Mouse (Mus musculus) heart, adult 2 months (tissue): ENCODE measurements around the gene Kif17.

Experiments used
- CTCF ChIP-seq: fragments of 200-600 bp; IDR thresholded peaks from 2 replicates; pipeline ENCODE4 v1.8.1; 2022; ENCODE audit warnings: antibody characterized with exemption, mild to moderate bottlenecking, moderate library complexity
- EP300 ChIP-seq: fragments of 200-500 bp; IDR thresholded peaks from 2 replicates; pipeline ENCODE4 v1.6.1; 2011; ENCODE audit warnings: low read depth, low read length, control low read depth; ENCODE audit not compliant: insufficient read depth
- POLR2A ChIP-seq: fragments of 200-500 bp; IDR thresholded peaks from 2 replicates; pipeline ENCODE4 v1.6.1; 2011; ENCODE audit warnings: mild to moderate bottlenecking, low read depth, low read length, control low read depth; ENCODE audit not compliant: insufficient read depth

DNA sequence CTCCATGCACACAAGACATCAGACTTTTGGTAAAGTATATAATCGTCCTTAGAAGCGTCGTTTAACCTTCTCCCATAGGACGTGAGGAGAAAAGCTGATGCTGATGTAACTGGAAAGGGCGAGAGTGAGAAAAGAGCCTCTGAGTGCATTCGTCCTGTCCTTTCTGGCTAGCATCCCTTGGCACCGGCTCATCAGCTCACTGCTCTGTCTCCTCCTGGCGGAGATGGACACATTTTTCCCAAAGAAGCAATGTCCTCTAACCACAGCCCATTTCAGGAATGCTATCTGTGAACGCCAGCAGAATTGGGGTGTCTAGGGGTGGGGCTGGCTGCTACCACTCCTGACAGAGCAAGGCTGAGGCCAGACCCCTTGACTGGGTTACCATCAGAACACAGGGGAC is 81.4 kb downstream of the Kif17 start:
- no peak for TF ChIP-seq CTCF
- TF ChIP-seq POLR2A = no peak
- no peak for TF ChIP-seq EP300
